ENCODE assay signal across 22 mouse cellular contexts in the genomic region with DNA sequence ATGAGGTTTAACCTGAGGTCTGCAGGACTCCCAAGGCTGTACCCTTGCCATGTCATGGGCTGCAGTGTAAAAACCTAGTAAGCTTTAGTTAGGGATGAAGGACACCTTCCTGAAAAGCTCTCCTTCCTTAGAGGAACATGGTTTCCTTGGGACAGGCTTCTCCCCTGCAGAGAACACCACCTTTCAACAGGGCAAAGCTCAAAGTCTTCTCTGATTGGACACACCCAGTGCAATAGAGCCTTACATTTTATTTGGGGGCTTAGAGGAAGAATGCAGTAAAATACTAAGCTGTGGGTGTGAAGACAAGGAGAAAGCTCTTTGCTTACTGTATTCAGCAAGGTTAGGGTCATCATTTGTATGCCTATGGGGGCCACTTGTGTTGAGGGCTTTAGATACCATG. TPM values are rescaled to one million over a fixed set of nuclear protein-coding genes. Genes with fewer than 3 reads are reported as not detected.
DNase-seq lines count a peak whose midpoint lies in the region; ATAC-seq and TF ChIP-seq lines count a peak whose summit lies in the region.
"Had no signal": no experiment of that assay in that cellular context is flagged by ENCODE, and none has a peak within 500 bp of the region (broad histone marks: within the 10 kb centered on the region; RNA-seq: fewer than 3 reads in every experiment).

No protein-coding gene starts in this region.

- H3K4me1 ChIP-seq in intestine, embryonic 16.5 days (ENCODE audit: control insufficient read depth, insufficient read depth, low read length): peaks cover 11% of the 10 kb centered on the region
- peaks cover 25% of the 10 kb centered on the region for H3K4me1 ChIP-seq in small intestine, adult 2 months (ENCODE audit: control insufficient read depth, insufficient read depth, insufficient read length, low read length)

- H3K4me3 ChIP-seq in intestine, embryonic 16.5 days (ENCODE audit: low read length): no peak overlapping the region
- no peak overlapping the region for H3K4me3 ChIP-seq in small intestine, adult 2 months (ENCODE audit: low read depth, low read length)
- H3K4me3 ChIP-seq: embryonic facial prominence, embryonic 13.5 days; embryonic facial prominence, embryonic 15.5 days; erythroblast, embryonic 14.5 days; forebrain, embryonic 10.5 days; forebrain, embryonic 12.5 days had no signal

- peak overlapping the region; percentile 20; the same call in 1 of the 2 replicates for H3K4me2 ChIP-seq in intestine, embryonic 16.5 days (ENCODE audit: low read depth, low read length)
- H3K4me2 ChIP-seq: embryonic facial prominence, embryonic 13.5 days; embryonic facial prominence, embryonic 15.5 days; forebrain, embryonic 12.5 days had no signal

- DNase-seq in kidney, adult 9 months: peak; percentile 39
- DNase-seq in kidney, postnatal 10 days: no peak
- DNase-seq in heart, adult 8-10 months (ENCODE audit: low spot score): no peak
- DNase-seq in ovary, adult 18-20 months (ENCODE audit: low spot score): no peak
- DNase-seq: adrenal gland, adult 2 months; adrenal gland, postnatal 10 days; adrenal gland, postnatal 25 days; cerebellum, adult 11 months; cerebellum, adult 18-20 months; cerebellum, adult 8-10 months; cerebellum, adult 9-11 months; cerebellum, postnatal 14 days; cerebellum, postnatal 36 days; embryo, embryonic 11 days had no signal

- no peak for TF ChIP-seq POLR2A in small intestine, adult 2 months (IDR thresholded peaks at IDR 0.05; ENCODE audit: low read depth, low read length)

- H3K36me3 ChIP-seq in intestine, embryonic 16.5 days (ENCODE audit: control insufficient read depth, insufficient read depth, low read length): no peaks in the 10 kb centered on the region
- H3K36me3 ChIP-seq in small intestine, adult 2 months (ENCODE audit: control insufficient read depth, insufficient read depth, low read length): no peaks in the 10 kb centered on the region
- H3K36me3 ChIP-seq: embryonic facial prominence, embryonic 13.5 days; embryonic facial prominence, embryonic 15.5 days; forebrain, embryonic 10.5 days; forebrain, embryonic 12.5 days had no signal

- ATAC-seq in intestine, embryonic 16.5 days: peak; percentile 84
- ATAC-seq: forebrain, embryonic 14.5 days had no signal

- H3K9ac ChIP-seq in intestine, embryonic 16.5 days (ENCODE audit: low read depth, low read length): no peak overlapping the region
- H3K9ac ChIP-seq: embryonic facial prominence, embryonic 13.5 days; embryonic facial prominence, embryonic 15.5 days; forebrain, embryonic 12.5 days had no signal

- H3K27ac ChIP-seq in intestine, embryonic 16.5 days (ENCODE audit: low read length): peak overlapping the region; percentile 40; the same call in 1 of the 2 replicates
- peak overlapping the region; percentile 86 for H3K27ac ChIP-seq in small intestine, adult 2 months (ENCODE audit: insufficient read depth, low read depth, low read length)
- H3K27ac ChIP-seq: embryonic facial prominence, embryonic 13.5 days; embryonic facial prominence, embryonic 15.5 days; forebrain, embryonic 10.5 days; forebrain, embryonic 12.5 days had no signal

- no peaks in the 10 kb centered on the region for H3K27me3 ChIP-seq in intestine, embryonic 16.5 days (replicated peaks; ENCODE audit: control insufficient read depth, insufficient read depth, low read length)
- no peaks in the 10 kb centered on the region for H3K27me3 ChIP-seq in small intestine, adult 2 months (ENCODE audit: control insufficient read depth, insufficient read depth, low read length)
- H3K27me3 ChIP-seq: embryonic facial prominence, embryonic 13.5 days; embryonic facial prominence, embryonic 15.5 days had no signal

- H3K9me3 ChIP-seq in intestine, embryonic 16.5 days (ENCODE audit: control insufficient read depth, low read length): no peaks in the 10 kb centered on the region
- H3K9me3 ChIP-seq: embryonic facial prominence, embryonic 15.5 days; forebrain, embryonic 10.5 days; forebrain, embryonic 12.5 days had no signal

- no peak for TF ChIP-seq CTCF in small intestine, adult 2 months (IDR thresholded peaks at IDR 0.05; ENCODE audit: extremely low read depth, insufficient read length, insufficient replicate concordance, low read depth, low read length)

RNA-seq across cellular contexts. Expression of gene Rxra, which starts 19.7 kb away (rescaled TPM):
- 9.9 and 11.4 TPM in 2 replicates for polyA plus RNA-seq in intestine, embryonic 16.5 days (2015; fragmentation: Nextera tagmentation; extraction: Ambion mirVana)
- polyA plus RNA-seq in small intestine, adult 2 months (2012; rRNA removed): 48.7 and 110 TPM in 2 replicates
- total RNA-seq in heart, adult 8-10 months (2022): 10 to 100 TPM; 50.5 to 61.2 (median 56.9) TPM
